Mouse (Mus musculus) gastrocnemius, postnatal 10 days (tissue): ENCODE data around the gene F13b. TPM values are rescaled to one million over a fixed set of nuclear protein-coding genes. Genes with fewer than 3 reads are reported as not detected.

Experiments used
- DNase-seq: peaks from one replicate; pipeline ENCODE4 v3.0.0; 2021; ENCODE audit warnings: mixed read lengths
- long read RNA-seq, 2 experiments: library from polyadenylated mRNA; stranded (forward); transcript quantifications; one replicate each; pipeline ENCODE4 v2.0.0; 2021
- total RNA-seq, 2 experiments: library from RNA; stranded (reverse); gene quantifications; 2 replicates each; pipeline ENCODE4 v1.2.3; 2021

F13b gene
- not detected for total RNA-seq
- long read RNA-seq, experiment 1 = 0 reads
- long read RNA-seq, experiment 2 = 0 reads

DNA sequence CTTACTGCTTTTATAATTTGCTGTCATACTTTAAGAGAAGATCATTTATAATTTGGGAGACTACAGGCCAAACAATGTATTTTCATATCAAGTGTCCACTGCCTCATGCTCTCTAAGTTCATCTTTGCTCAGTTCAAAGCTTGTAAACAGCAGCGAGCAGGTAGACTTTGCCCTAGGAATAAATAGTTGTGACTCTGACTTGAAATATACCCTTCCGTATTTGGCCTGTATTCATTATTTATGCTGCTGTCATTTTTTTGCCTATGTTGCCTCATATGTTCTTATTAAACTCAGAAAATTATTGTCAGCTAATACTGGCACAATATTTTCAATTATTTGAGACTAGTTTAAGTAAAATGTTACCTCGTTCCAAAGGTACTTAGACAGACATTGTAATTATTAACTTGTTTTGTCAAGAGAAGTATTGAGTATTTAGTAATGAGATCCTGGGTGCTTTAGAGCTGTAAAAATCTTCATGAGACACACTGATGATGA lies at the start of gene F13b:
TSS of gene F13b (plus strand) at position 445 of the 495 bp plus-strand sequence.
- DNase-seq = no peak

DNA sequence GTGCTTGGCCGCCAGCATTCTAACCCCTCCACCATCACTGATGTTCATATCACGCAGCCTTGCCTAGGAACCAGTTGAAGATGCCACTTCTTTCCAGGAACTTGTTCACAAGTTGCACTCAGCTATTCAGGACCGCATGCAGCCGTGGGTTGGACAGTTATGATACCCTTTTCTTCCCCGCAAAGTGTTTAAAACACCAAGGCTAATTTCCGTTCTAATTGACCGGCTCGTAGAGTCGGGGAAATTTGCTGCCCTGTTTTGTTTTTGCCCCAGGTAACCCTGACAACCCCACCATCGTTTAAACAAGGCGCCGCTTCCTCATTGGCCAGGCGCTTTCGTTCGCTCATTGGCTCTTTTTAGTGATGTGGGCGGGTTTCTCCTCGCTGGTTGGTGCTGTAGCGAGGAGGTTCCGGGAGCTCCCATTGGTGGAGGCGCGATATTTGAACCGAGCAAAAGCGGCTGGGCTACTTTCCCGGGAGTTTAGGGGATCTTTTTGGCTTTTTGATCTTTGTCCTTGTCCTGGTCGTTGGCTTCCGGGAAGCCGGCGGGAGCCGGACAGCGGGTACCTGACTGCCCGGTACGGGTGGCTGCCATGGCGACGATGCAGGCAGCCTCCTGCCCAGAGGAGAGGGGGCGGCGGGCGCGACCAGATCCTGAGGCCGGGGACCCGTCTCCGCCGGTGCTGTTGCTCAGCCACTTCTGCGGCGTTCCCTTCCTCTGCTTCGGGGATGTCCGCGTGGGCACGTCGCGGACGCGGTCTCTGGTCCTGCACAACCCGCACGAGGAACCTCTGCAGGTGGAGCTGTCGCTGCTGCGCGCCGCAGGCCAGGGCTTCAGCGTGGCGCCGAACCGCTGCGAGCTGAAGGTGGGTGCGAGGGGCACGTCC lies 46.9 kb upstream of the F13b start, which contains the start of gene Aspm:
TSS of gene Aspm (plus strand) at position 433 of the 886 bp plus-strand sequence.
- DNase-seq = peak; percentile 83

DNA sequence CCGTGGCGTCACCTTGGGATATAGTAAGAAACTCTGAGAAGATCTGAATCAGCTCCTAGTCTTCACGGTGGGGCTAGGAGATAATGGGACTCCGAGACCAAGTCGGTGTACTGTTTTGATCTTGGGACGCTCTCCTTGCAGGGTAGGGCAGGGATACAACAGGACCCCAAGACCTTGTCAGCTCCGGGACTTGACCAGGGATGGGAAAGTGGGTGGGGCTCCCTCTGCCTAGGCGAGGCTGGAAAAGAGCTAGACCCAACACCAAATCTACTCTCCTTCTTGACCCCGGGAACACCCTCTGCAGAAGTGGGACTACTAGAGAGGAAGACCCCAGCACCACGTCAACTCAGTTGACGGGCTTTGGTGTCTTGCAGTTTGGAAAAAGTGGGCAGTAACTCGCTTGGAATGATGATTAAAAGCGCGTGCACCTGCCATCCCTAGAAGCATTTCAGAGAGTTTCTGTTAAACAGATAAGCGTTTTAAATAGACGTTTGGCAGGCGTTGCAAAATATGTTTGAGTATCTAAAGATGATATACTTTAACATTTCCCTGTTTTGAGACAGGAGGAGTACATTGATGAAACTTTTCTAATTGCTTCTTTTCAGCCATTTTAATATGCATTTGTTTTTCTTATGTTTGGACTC lies 46.2 kb upstream of the F13b start:
- DNase-seq = no peak

DNA sequence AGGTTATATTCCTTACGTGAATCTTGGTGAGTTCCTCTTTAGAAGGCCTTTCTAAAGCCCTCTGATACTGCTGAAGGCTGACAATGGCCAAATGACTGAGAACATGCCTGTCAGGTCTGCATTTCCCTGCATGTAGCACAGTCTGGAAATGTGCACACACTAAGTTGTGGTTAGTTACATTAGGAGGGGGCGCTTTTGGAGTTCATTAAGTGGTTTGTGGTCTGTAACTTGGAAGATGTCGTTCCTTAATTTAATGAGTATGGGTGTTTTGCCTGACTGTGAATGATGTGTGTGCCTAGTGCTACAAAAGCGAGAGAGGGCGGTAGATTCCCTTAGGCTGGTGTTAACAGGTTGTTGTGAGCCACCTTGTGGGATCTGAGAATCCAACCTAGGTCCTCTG lies 40.7 kb upstream of the F13b start:
- no peak for DNase-seq

GRCm38 (mm10) chr1:139465936-139466335 lies 35.6 kb upstream of the F13b start:
- DNase-seq = no peak

DNA sequence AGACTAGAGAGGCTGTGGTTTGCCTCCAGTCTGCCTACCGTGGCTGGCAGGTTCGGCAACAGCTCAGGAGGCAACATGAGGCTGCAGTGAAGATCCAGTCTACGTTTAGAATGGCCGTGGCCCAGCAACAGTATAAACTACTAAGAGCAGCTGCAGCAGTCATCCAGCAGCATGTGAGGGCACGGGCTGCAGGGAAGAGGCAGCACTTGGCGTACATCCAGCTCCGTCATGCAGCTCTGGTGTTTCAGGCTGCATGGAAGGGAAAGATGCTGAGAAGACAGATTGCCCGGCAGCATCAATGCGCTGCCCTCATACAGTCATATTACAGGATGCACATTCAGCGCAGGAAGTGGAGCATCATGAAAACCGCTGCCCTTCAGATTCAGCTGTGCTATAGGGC lies 22.6 kb upstream of the F13b start:
- no peak for DNase-seq

- DNase-seq = no peak
Measured at GRCm38 (mm10) chr1:139480246-139480645, 21.3 kb upstream of the F13b start.

DNA sequence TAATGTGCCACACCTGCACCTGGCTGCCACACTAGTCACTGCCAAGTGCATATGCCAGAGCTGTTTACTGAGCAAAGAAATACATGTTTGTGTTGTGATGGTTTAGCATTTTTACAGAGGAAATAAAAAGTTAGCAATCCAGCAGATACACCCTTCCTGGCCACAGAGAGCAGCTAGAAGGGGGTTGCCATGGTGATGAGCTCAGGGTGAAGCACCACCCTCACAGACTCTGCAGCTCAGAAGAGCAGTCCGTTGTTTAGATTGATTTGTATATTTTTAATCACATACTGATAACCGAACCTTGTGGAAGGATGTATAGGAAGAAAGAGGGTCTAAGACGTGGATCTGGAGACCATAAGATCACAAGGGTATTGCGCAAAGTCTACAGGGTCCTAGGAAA lies 20.4 kb upstream of the F13b start:
- no peak for DNase-seq

- DNase-seq = no peak
Measured at GRCm38 (mm10) chr1:139494630-139495029, 6.9 kb upstream of the F13b start.

DNA sequence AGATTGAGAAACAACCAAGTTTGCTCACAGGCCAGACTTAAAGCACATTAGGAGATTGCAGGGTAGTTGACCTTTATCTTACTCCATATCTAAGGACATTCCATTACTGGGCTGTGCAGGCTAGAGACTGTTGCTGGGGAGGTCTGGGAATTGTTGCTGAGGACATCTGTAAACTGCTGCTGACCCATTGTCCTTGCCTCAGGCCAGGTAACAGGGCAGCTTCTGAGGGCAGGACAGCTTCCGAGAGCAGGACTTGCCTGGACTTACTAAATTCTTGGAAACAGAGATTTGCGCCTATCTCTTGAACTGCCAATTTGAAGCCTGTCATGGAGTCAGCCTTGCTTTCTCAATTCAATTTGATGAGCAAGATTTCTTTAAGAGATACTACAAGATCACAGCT lies 6.1 kb upstream of the F13b start:
- DNase-seq = no peak

- no peak for DNase-seq
Measured at GRCm38 (mm10) chr1:139496212-139496611, 5.3 kb upstream of the F13b start.

GRCm38 (mm10) chr1:139499751-139500150 lies 1.8 kb upstream of the F13b start:
- no peak for DNase-seq

DNA sequence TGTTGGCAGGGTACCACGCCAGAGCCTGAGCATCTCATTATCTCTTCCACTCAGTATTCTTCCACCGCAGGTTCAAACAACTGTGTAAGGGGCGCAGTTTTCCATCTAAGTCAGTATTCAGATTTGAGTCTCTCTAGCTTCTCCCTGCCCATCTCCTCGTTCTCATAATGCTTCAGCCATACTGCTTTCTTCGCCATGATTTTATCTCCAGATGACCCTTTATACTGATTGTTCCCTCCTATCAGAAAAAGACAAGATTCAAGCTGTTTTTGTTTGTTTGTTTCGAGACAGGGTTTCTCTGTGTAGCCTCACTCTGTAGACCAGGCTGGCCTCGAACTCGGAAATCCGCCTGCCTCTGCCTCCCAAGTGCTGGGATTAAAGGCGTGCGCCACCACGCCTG lies 13.1 kb downstream of the F13b start:
- DNase-seq = no peak

DNA sequence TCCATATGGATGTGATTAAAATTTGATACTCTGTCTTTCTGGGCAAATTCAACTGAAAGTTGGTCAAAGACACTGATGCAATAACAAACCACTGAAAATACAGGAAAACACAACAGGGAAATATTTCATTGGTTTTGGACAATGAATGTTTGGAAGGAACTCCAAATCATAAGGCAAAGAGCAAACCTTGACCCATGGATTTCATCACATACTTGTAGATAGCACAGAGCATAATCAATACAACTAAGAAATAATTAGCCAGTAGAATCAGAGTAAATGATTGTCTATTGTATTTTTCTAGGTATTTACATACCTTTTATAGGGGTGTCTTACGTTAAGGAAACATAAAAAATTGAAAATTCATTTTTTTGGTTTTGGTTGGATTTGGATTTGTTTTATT lies 47.0 kb downstream of the F13b start:
- no peak for DNase-seq

- no peak for DNase-seq
Measured at GRCm38 (mm10) chr1:139551311-139551710, 49.8 kb downstream of the F13b start.

DNA sequence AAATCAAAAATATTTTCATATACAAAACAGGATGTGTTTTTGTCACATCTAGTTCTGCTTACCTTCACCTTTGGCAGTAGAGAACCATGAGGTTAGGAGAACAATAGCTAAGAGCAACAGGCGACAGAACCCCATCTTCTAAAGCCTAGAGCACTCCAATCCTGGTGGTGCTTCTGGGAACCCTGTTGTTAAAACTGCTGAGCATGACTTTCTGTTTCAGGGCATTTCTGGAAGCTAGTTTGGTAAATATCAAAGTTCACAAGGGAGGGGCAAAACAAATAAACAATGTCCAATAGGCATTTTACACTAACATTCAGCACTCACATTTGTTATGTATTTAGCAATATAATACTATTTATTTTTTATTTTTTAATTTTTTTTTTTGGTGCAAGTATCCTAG lies 58.5 kb downstream of the F13b start, which contains the start of gene Cfhr1:
TSS of gene Cfhr1 (minus strand) at position 249 of the 400 bp plus-strand sequence.
- no peak for DNase-seq

Other genes starting within 250 kb of the F13b start
- gene Crb1, start 124.6 kb upstream of the F13b start, total RNA-seq = not detected
- gene Zbtb41, start 79.4 kb upstream of the F13b start, total RNA-seq = 10 to 100 TPM; 14.8 to 16.7 TPM
- gene Aspm, start 46.9 kb upstream of the F13b start, total RNA-seq = 1 to 10 TPM; 6.6 to 6.8 TPM
- not detected for gene Cfhr1, start 58.6 kb downstream of the F13b start, total RNA-seq